Mouse (Mus musculus) R1 (cell line): ENCODE results near the gene Enthd1.
A peak's percentile ranks its signal among the peaks of the same experiment; 100 is the strongest.

Source experiments
- DNase-seq: peaks from one replicate; pipeline ENCODE4 v3.0.0-alpha.2; 2018; ENCODE audit warnings: low read depth, low spot score

Enthd1 gene

DNA sequence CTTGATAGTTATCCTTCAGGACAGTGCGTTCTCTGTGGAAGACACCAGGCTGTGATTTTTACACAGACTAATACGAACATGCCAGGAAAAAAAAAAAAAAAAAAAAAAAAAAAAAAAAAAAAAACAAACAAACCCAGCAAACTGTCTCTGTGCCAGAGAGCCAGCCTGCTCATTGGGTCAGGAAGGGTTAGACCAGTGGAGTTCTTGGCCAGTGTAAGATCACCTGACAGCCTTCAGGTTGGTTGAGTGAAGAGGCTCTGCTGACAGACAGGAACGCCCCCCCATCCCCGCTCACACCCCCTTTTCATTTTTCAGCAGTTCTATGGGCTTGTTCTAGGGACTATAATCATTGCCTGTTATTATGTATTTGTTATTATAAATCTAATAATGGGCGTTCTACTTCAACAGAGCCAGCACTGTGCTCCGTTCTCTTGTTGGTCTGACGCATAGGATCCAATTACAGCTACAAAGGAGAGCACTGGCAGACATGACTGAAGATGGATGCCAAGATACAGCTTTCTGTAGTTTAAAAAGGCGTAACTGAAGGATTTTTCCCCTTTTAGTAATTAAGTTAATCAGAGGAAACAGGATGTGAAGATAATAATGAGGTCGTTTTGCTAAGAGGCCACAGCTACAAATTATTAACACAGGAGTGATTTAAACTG lies 81.8 kb downstream of the Enthd1 start:
- DNase-seq = no peak

DNA sequence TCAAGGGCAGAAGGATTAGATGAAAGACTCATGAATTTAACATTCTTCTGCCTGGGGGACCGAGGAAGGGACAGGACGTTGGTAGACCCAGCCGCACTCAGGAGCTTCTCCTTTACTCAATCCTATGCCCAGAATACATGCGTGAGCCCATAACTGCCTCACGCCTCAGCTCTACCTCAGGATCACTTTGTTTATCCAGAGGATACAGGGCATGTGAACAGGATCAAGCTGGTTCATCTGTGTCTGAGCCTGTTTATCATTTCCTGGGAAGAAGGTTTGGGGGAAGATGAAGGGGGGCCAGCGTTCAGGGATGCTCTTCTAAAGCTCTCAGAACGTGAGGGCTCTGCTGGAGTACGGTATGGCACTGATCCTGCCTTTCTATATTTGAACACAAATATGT lies 82.6 kb downstream of the Enthd1 start:
- DNase-seq = no peak

DNA sequence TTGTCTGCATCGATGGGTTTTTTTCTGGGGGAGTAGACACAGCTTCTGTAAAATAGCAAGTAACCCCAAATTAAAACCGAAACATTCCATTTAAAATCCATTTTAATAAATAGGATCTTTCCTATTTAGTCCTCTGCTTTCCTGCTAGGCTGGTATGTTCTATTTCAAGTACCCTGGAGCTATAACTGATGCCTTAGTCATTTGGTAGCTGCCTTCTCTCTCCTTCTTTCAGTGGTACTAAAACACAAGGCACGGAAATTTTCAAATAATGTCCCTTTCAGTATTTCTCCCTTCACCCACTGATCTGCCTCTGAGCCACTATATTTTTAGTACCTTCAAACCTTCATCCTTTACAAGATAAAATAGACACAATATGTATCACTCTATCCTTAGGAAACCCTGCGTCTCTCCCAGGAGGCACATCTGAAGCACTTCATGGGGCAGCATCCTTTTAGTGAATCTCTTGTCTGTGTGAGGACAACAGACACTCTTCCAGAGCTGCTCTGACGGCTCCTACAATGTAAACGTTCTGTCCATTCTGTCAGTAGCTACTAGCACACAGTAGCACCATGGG lies 90.4 kb downstream of the Enthd1 start:
- no peak for DNase-seq

DNA sequence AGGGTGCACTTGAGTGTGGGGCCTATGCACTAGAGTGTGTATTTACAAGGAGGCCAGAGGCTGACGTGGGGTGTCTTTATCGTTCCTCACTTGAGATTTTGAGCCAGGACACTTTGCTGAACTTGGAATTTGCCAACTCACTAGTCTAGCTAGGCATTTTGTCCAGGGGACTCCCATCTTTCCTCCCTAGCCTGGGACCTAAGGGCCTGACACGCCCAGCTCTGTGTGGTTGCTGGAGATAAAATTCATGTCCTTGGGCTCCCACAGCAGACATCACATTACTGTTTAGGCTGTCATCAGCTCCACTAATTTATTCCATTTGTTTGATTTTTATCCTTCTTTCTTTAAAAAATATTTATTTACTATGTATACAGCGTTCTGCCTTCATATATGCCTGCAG lies 97.1 kb downstream of the Enthd1 start:
- DNase-seq = no peak

- peak; percentile 58 for DNase-seq
Measured at GRCm38 (mm10) chr15:80462106-80462505, 102.8 kb downstream of the Enthd1 start.

GRCm38 (mm10) chr15:80461446-80461845 lies 103.5 kb downstream of the Enthd1 start:
- DNase-seq = no peak

DNA sequence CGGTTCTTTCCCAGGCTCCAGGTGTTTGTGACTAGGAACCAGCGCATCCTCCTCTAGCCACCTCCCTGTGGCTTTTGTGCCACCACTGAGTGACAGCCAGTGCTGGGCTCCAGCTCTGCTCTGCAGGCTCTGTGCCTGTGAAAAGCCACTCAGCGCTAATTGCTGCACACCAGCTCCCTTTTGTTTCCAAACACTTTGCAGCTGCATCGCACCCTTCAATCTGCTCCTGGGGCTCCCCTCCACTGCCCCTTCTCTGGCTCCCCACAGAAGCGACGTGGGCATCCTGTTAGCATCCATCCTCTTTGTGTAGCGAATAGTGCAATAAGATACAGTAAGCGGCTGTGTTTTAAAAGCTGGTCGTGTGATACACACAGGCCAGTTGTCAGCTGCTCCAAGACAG lies 104.9 kb downstream of the Enthd1 start:
- no peak for DNase-seq

DNA sequence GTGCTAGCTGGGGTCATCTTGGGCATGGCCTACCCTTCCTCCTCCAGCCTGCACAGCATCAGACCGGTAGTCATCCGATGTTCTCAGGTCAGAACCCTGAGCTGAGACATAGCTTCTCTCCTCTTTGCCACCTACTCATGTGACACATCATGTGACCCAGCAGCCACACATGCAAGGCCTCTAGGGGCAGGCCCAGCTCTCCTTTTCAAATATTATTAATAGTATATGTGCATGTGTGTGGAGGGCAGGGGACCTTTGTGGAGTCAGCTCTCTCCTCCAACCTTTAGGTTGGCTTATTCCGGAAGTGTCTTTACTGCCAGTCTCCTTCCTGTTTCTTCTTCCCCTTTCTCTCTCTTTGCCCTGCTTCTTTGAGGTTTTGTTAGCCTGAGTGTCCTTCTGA lies 107.0 kb downstream of the Enthd1 start:
- no peak for DNase-seq

DNA sequence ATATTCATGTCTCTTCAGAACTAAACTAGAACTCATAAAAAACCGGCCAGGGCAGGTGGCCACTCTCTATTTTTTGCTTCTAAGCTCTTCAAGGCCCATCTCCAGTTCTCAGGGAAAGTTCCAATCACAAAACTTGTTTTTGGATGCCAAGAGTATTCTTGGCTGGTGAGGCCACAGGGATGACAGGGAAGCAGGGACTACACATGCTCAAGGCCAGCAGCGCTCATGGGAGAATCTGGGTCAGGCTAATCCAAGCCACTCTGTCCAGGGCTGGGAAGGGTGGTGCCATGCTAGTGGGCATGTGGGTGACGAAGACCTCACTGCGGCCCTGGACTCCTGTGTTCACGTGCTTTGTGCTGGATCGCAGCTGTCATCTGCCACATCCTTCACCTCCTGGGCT lies 110.5 kb downstream of the Enthd1 start:
- no peak for DNase-seq

DNA sequence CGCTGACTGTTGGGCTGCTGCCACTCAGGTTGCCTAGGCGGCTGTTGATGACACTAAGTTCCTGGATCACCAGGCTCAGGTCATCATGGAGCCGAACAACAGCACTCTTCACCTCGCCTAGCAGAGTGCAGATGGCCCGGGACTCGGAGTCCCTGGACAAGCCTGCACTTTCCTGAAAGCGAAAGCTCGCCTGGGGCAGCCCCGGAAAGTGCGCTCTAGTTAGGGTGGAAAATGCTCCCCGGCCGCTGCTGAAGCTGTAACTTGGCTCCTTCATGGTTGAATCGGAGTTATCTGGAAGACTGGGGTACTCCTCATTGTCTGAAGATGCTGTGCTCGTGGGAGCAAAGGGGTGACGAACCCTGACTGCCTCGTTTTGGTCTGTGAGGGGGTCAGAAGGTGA lies 112.5 kb downstream of the Enthd1 start:
- DNase-seq = no peak

- no peak for DNase-seq
Measured at GRCm38 (mm10) chr15:80445956-80446687, 118.8 kb downstream of the Enthd1 start.

- DNase-seq = no peak
Measured at GRCm38 (mm10) chr15:80440195-80440594, 124.8 kb downstream of the Enthd1 start.

DNA sequence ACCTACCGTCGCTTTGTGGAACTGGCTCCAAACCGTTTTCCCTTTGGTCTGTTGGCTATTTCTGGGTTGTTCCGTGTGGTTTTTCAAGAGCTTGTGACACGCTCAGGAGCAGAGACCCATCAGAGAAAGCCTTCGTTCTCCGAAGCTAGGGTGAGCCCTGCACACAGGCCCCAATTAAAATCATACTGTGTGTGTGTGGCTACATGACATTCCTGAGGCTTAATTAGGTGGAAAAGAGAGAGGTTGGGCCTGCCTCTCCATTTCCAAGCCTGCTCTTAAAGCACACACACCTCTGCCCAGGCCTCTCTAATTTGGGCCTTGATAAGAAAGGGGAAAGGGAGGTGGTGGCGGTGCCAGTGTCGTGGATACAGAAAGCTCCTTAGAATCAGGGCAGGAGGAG lies 126.5 kb downstream of the Enthd1 start:
- DNase-seq = no peak

DNA sequence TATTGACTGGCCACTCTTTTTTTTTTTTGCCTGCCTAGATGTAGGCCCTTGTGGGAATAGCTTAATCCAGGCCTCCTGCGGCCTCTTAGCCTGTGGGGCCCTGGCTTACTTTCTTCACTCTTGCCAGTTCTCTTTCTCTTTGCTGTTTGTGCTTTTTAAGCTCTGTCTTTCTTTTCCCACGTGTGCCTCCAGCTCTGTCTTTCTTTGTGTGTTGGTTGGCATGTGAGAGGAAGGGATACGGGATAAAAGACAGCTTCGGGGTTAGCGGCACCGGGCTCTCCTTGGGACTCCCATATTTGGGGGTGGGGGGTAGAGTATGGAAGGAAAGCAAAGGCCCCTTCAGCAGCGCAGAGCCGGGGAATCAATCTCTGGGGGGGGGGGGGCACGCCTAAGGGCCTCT lies 127.0 kb downstream of the Enthd1 start:
- no peak for DNase-seq

DNA sequence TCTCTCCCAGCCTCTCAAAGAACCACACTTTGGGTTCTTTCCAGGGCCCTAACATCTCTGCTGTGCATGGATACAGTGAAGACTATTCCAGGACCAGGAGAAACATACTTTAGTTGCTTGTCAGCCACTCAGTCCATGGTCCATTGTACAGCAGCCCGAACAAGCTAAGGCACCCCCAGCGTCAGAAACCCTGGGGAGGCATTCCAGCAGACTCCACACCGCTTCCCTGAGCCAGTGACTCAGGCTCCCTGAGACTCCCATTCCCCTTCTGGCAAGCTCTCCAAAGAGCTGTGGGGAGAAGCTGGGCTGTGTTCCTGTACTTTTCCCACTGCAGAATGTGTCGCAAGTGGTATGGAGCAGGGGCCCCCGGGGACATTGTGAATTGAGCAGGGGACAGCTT lies 128.0 kb downstream of the Enthd1 start:
- DNase-seq = no peak

GRCm38 (mm10) chr15:80430324-80430723 lies 134.6 kb downstream of the Enthd1 start:
- DNase-seq = peak; percentile 12

- no peak for DNase-seq
Measured at GRCm38 (mm10) chr15:80418146-80418545, 146.8 kb downstream of the Enthd1 start.

DNA sequence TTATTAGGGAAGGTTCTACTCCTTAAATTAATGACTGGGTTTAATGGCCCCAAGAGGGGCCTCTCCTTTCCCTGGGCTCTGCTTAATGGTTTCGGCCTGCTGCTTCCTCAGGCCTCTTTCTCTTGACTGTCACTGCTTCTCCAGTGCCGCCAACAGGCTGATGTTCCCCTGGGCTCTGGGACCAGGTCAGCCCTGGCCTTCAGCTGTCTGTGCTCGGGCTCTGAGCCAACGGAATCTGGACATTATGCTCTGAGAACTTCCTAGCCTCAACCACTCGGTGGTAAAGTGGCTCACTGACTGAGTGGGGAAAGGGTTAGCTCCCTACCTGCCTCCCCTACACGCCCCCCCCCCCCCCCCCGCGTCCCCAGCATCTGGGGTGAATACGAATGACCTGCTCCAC lies 147.9 kb downstream of the Enthd1 start:
- DNase-seq = no peak

DNA sequence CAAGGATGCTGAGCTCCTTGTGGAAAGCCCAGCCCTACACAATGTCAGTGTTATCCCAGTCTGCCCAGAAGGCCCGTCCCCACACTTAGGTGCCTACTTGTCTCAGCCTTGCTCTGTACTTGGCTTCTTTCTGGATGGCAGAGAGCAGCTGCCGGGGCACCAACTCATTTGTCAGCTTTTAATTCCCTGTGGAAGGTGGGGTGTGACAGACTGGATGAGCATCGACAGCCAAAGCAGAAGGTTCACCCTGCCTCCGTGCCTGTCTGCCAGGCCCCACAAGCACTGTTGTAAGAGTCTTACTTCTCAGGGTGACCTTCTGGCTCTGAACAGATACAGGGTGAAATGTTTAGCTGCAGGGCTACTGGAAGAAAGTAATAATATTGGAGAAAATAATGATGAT lies 149.8 kb downstream of the Enthd1 start:
- DNase-seq = no peak

GRCm38 (mm10) chr15:80413988-80414721 lies 150.8 kb downstream of the Enthd1 start:
- no peak for DNase-seq

DNA sequence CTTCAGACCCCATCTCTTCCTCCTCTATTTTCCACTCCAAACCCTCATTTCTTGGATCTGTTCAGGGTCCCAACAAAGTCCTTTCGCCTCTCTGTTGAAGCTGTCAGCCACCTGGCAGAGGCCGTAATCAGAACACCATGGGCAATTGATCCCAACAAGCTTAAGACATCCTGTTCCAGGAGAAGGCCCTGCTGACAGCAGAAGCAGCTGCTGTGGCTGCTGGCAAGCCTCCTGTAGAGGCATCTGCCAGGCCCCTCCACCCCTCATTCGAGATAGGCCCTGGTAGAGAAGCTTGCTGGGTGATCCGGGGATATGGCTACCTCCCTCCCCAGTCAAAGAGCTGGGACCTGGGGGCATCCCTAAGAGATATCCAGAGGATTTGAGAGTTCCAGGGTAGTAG lies 151.9 kb downstream of the Enthd1 start:
- no peak for DNase-seq

- DNase-seq = no peak
Measured at GRCm38 (mm10) chr15:80410661-80411060, 154.3 kb downstream of the Enthd1 start.
